17 mouse cellular contexts compared by ENCODE assay signal in the genomic region with DNA sequence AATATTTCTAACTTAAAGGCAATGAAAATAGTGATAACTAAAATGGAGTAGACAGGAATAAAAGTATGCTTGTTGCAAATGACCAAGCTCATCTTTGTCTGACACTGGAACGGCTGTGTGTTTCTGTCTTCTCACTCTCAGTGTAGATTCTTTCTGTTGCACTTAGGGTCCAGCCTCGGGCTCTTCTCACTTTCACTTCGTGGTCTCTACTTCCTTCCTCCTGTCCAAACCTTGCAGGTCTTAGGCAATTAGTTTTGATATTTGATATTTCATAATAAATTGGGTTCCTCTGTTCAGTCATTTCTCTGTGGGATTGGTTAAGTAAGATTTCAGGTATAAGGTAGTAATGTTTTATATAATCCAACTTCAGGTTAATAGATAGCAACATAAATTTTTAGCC.
"Had no signal": no experiment of that assay in that cellular context is flagged by ENCODE, and none has a peak within 500 bp of the region (broad histone marks: within the 10 kb centered on the region; RNA-seq: fewer than 3 reads in every experiment).

No protein-coding gene starts in this region.

- DNase-seq: kidney, adult 11 months; kidney, adult 9 months; kidney, postnatal 14 days; kidney, postnatal 4 days; layer of hippocampus, adult 9-11 months; lung, adult 18-20 months; lung, postnatal 10 days; lung, postnatal 4 days; midbrain, embryonic 14.5 days; right cerebral cortex, adult 18-20 months; right cerebral cortex, postnatal 14 days; right cerebral cortex, postnatal 4 days; thymus, postnatal 25 days had no signal

- H3K27me3 ChIP-seq: lung, embryonic 15.5 days; neural tube, embryonic 12.5 days; neural tube, embryonic 15.5 days; stomach, embryonic 15.5 days had no signal

- H3K36me3 ChIP-seq: stomach, embryonic 15.5 days had no signal
